Mouse (Mus musculus): Measurements from ENCODE around the gene Gm42372. TPM values are rescaled to one million over a fixed set of nuclear protein-coding genes. Genes with fewer than 3 reads are reported as not detected.
A peak's percentile ranks its signal among the peaks of the same experiment; 100 is the strongest.

Gene Gm42372
- total RNA-seq, 2 experiments from 2014 or later, result 0.67 TPM; not detected in 1

DNA sequence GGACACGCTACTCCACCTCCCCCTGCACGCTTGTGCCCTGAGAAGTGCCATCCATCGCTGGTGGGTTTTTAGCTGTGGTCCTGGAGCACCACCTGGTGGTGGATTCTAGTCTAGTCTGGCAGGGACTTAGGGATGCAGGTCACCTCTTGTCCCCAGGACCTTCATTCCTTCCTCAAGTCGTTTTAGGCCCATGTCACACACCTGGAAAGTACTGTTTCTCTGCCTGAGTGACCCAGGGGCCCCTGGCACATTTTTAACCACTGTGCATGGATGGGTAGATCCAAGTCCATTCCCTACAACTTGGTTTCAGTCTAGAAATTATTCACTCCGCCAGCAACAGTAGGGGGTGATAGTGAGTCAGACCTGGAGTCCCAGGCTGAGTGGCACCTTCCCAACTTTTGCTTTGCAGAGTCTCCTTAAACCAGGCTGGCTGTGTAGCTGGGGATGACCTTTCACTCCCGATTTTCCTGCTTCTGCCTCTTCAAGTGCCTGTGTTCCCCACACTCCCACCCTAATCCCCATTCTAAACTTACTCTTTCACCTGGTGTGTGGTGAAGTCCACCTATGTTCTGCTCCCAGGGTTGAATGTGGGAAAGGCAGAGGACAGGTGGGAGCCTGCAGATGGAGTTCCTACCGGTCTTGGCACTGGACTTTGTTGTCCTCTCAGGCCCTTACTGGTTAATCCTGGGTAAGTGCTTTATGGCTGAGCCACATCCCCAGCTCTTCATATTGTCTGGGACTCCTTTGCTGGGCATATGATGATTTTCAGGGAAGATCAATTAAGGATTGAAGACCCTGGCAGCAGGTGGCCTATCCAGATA, 19.7 kb downstream of the Gm42372 start:
- peak; percentile 86 for ATAC-seq (replicated peaks; ENCODE audit: poor library complexity)

DNA sequence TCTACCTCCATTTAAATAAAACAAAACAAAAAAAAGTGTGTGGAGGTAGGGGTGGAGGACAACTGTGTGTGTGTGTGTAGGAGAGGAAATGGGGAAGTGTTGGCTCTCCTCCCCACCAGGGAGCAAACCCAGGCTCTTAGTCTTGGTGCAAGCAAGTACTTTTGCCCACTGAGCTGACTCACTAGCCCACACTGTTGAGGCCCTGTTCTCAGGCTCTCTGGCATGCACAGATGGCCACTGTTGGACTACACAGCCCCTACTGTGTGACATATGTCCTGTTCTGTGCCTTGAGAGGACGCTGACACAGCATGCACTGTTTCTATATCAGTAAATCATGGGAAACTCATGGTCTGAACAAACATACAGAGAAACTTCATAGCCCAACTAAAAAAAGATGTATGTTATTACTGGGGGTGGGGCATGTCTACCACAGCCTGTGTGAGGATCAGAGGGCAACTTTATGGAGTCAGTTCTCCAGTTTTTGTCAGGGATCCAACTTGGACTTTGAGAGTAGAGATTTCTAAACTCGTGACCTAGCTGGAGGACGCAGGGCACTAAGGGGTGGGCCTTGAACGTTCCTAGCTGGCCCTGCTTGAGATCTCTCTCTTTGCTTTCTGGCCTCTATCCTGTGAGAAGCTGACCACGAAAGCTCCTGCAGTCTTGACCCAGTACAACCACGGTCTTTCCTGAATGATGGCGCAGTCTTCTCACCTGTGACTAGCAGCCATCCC, 20.5 kb downstream of the Gm42372 start:
- ATAC-seq (replicated peaks; ENCODE audit: poor library complexity), result peak; percentile 20; the same call in 1 of the 2 replicates

DNA sequence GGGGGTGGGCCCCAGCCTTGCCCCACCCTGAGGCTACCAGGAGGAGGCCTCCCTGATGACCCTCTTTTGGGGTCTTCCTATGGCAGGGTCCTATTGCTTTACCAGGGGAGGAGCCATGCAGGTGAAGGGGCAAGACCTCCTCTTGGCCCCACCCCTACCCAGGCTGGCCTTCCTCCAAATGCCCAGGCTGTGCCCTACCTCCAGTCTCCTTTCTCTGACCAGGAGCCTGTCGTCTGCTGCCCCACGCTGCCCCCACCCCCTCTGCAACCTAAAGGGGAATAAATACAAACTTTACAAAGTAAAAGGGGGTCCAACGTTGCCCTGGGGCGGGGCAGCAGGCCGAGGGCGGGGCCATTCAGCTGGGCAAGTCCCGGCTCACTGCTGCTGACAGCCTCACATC, 21.8 kb downstream of the Gm42372 start:
- ATAC-seq (replicated peaks; ENCODE audit: poor library complexity), result no peak

DNA sequence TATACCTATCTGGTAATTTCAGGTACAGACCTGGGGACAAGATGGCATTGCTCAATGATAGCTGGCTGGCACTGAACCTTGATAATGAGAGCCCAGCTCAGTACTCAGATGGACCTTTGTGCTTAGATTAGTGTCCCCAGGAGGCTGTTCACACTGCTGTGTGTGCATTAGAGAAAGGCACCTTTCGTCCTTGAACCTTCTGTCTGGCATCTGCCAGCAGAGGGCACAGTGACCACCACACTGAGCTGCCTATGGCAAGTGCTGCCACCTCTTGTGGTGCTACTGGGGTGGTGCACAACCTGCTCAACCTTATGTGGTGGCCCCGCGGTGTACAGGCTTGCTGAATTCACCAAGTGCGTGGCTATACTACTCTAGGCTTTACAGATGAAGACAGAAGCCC, 24.4 kb downstream of the Gm42372 start:
- peak; percentile 83 for ATAC-seq (replicated peaks; ENCODE audit: poor library complexity)

DNA sequence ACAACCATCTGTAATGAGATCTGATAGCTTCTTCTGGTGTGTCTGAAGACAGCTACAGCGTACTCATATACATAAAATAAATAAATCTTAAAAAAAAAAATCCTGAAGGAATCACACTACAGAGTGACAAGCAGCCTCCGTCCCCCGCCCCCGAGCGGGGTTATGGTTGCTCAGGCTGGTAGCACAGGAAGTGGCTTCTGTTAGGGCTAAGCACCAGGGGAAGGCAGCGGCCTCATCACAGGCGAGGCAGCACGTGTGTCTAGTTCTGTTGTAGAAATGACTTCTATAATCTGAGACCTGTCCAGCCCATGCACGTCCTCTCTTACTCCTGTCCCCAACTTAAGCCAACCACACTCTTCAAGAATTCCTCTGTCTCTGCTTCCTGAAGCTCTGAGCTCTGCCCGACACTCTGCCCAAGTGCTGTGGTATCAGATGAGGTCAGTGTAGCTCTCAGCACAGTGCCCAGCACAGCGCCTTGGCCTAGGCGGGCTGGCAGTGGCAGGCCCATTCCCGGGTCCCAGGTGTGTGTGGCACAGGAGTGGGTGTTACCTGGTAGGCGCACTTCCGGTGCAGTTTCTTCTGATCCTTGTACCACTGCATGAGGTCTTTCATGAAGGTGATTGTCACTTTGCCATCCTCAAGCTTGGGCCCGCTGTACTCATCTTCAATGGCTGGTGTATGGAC, 26.6 kb downstream of the Gm42372 start:
- peak; percentile 42; the same call in 1 of the 2 replicates for ATAC-seq (replicated peaks; ENCODE audit: poor library complexity)

DNA sequence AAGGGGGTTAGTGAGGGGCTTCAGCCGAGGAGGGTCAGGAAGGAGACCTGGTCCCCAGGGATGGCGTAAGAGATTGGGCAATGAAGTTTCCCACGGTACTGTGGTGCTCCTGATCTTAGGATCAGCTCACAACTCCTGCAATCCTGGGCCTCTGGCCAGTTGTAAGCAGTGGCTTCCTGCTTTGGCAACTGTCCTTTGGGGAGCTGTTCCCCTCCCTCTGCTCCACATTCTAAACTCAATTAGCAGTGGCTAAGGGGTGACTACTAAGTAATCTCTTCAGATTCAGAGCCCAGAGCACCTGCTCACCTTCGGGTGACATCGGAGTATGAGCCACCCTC, 27.1 kb downstream of the Gm42372 start:
- no peak for ATAC-seq (replicated peaks; ENCODE audit: poor library complexity)

DNA sequence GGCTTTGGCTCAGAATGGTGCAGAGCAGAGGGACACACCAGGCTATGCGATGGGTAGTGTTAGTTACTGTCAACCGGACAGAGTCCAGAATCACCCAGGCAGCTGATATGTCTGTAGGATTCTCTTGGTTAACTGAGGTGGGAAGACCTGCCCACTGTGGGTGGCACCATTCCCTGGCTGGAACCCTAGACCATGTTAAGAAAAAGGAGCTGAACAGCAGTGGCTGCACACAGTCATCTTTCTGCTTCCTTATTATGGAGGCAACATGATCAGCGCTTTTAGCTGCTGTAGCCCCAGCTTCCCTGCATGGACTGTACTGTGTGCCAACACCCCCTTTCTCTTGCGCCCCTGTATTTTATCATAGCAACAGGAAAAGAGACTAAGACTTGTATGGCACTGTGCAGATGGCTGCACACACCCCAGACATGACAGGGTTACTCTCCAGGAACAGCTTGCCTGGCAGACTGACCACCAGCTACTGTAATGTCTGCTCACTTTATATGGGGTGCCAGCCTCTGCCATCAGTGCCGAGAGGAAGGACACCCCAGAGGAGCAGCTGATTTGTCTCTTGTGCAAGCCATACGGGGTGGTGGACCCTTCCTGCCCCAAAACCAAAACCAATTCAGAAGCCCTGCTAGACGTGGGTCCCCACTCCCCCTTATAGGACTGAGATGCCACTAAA, 29.2 kb downstream of the Gm42372 start:
- no peak for ATAC-seq (replicated peaks; ENCODE audit: poor library complexity)

DNA sequence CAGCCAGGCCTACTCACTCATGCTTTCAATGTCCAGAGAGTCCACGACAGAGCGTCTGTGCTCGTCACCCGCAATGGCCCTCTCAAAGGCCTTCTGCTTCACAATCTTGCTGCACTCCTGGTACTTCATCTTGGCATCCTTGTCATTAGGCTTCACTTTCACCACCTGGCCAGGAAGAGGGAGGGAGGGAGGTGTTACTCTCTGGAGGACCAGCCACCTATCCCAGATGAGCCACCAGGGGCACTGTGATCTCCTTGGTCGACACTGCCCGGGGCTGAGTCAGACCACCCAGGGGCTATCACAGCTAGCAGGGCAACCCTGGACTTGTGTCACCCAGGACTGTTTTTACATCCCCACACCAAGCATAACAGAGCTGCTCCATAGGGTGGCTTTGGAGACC, 32.5 kb downstream of the Gm42372 start:
- ATAC-seq (replicated peaks; ENCODE audit: poor library complexity), result no peak

DNA sequence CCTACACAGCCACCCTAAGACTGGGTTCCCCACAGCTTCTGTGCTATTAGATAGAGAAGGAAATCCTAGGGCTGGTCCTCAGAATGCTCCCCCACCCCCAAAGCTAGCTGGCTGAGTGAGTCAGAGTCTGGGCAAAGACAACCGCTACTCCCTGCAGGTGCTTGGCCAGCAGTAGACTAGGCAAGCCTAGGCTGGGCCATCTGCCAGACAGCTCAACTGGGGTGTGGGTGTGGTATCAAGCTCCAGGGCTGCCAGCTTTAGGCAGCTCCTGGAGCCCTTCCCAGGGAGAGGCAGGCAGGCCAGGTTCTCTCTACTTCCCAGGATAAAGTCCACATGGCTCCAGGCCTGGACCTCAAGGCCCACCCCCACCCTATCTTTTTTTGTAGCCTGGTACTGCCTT, 34.1 kb downstream of the Gm42372 start:
- ATAC-seq (replicated peaks; ENCODE audit: poor library complexity), result peak; percentile 87

DNA sequence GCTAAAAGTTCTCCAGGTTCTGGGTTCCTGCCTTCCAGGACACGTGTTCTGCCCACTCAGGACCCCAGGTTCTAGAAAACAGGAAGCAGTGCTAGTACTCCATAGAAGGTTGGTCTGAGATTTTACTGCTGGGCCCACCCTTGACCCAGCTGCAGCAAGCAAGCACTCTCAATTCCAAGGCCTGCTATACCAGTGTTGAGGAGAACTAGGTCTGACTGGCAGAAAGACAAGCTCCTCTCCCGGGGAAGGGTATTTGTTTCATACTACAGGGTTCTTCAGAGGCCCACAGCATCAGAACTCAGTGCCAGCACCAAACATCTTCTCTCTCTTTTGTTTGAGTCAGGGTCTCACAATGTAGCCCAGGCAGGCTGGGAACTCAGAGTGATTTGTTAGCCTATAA, 35.0 kb downstream of the Gm42372 start:
- no peak for ATAC-seq (replicated peaks; ENCODE audit: poor library complexity)

DNA sequence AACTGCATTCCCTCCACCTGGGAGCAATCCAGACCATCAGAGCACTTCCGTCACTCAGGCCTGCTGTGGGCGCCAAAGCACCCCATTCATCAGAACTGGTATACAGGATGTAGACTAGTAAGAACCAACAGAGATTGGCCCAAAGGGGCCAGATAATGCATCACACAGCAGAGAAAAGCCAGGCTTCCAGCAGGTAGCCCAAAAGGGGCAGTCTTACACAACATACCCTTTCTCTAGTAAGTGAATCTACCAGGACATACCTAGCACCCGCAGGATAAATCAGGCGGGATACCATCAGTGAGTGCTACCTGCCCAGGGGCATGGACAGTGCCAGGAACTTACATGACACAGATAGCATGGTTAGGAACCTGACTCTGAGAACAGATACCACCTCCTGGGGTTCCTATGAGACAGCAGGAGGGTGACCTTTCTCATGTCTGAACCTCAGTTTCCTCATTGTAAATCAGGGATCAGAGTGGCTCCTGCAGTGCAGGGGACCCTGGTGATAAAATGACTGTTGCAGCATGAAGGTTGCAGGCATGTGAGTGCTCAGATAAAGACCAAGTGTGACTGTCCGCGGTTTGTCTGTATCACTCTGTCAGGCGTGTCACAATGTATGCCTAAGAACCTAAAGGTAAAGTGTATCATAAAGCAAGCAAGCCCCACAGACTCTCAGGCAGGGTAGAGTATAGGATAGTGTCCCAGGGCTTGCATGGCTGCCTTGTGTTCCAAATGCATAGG, 36.7 kb downstream of the Gm42372 start:
- peak; percentile 8; the same call in 1 of the 2 replicates for ATAC-seq (replicated peaks; ENCODE audit: poor library complexity)

DNA sequence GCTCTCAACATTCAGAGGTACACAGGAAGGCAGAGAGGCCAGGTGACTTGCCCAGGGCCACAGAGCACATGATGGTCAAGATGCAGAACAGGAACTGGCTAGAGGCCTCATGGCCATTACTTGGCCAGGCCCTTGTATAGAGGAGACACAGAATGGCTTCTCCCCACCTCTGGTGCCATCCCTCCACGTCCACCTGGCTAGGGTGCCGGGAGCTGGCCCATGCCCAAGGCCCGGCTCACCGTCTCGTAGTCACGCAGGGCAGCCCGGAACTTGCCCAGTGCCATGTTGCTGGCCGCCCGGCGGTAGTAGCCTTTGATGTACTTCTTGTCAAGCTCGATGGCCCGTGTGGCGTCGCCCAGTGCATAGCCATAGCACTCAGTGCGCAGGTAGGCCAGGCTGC, 39.3 kb downstream of the Gm42372 start:
- no peak for ATAC-seq (replicated peaks; ENCODE audit: poor library complexity)

DNA sequence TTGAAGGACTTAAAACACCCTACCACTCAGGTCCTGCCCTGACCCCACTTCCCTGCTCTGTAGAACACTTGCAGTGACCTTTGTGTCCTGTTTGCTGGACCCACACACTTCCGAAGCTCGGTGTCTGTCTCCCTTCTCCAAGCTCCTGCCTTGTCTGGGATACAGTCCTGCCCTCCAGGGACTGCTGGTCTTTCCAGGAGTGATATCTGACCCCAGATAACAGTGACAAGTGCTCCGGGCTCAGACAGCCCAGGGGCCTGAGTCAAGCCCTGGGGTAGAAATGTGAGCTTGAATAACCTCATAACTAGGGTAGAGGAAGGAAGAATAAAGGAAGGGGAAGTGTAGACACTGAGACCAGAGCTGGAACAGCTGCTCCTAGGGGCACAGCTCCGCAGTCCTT, 40.8 kb downstream of the Gm42372 start:
- 0 out of 2 replicates have a peak, but pooled peaks have one; percentile 3 for ATAC-seq (replicated peaks; ENCODE audit: poor library complexity)

DNA sequence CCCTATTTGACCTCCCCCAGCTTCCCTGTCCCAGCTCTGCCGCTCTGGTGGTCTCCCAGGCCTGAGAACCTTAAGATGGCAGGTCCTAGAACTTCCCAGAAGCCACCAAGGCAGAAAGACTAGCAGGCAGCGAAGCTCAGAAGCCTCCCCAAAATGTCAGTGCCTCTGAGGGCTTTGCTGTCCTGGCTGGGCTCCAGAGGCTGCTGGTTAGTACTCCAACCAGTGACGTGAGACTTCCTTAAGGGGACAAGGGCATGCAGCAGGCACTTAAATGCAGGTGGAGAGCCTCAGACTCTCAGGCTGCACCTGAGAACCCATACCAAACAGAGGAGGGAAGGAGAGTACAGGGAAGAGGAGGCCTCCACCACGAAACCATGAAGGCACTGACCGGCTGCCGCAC, 41.3 kb downstream of the Gm42372 start:
- no peak for ATAC-seq (replicated peaks; ENCODE audit: poor library complexity)

DNA sequence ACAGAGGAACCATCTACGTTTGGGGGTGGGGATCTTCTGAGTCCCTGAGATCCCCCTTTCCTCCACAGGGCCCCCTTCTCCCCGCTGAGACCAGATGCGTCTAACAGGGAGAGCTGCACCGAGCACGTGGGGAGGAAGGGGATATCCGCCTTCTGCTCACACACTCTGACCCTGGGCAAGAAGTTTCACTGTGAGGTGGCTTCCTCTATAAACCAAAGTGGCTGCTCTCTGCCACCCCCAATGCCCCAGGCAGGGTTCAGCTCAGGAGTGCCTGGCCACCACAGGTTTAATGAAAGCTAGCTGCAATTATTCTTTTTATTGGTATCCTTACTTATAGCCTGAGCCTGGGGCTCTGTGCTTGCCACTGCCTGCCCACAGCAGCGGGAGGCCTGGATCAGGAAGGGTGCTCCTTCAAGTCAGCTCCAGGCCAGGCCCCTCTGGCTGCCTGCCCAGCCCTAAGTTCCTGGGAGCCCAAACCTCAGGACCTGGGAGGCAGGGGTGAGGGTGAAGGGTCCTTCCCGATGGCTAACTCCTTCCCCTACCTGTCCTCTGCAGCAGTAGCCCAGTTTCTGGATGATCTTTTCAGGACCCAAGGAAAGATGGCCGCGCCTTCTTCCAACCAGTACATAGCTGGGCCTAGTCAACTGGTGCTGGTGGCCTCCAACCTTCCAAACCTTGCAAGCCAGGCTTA, 42.1 kb downstream of the Gm42372 start:
- ATAC-seq (replicated peaks; ENCODE audit: poor library complexity), result peak; percentile 33

DNA sequence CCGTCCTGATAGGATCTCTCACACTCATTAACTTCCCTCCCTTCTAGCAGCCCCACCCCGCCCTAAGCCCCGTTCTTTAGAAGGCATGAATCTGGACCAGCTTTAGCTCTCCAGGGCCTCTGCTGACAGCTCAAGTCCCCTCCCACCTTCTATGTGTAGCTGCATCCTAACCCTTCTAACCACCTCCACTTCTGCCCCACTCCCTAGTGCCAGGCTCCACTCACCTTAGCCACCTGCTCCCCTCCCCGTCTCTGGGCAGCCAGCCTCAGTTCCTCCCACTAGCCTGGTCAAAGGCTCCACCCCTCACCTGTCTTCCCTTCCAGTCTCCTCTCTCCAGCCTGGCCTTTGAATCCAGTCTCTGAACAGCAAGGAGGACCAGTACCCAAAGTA, 42.6 kb downstream of the Gm42372 start:
- no peak for ATAC-seq (replicated peaks; ENCODE audit: poor library complexity)

DNA sequence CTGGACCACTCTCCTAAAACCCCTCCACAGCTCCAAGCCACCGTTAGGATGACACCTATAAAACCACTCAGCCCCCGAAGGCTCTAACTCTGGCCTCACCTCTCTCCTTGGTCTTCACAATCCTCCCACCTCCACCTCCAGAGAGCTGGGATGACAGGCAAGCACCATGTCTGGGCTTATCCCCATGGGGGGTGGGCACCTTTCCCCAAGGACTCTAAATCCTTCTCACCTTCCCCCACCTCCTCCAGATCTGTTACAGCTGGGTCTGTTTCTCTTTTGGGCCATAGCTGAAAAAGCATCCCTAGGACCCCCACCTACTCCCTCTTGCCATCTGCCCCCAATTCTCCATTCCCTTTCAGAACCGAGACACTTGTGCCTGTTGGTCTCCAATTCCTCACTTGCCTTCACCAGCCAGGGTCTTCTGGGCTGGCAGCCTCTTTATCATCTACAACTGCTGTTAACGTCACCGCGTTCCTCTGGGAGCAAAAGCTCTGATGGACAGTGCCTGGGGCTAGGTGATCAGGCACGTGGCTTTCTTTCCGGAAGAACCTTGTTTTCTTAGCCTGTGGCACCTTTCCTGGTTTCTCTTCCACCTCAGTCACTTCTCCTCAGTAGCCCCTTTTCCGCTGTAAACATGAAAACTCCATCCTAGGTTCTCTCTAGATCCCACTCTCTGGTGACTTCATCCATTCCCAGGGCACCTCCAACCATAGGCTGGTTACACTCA, 43.2 kb downstream of the Gm42372 start:
- no peak for ATAC-seq (replicated peaks; ENCODE audit: poor library complexity)

DNA sequence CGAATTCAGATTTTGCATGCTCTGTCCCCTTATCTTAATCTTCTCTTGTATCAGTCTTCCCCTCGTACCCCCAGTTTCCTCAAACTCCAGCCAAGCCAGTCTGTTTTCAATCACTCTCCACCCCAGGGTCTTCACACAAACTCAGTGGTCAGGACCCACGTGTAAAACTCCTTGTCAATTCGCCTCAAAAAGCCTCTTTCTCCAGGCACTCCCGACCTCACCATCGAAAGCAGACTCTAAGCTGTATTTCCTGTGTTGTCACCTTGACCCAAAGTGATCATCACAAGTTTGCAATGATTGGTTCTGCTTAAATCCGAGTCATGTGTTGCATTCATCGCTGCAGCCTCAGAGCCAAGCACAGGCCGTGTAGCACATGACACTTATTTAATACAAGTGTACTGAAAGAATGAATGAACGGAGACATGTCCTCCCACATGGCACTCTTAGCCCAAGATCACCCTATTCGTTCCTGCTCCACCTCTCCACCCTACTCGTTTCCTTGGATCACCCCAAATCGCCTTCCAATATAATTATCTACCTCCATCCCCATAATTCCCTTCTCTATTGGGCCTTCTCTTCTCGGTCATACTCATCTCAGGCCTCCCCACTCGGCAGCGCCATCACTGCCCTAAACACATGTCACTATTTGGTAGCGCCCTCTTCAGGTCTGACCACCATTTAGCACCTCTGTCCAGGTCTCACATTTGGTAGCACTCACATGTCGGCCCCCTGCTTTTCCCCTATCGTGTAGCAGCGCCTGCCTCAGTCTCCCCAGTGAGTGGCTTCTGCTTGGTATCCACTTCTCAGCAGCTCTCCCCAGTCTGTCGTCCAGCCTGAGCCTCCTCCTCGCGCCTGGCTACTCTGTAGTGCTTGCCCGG, 44.1 kb downstream of the Gm42372 start:
- peak; percentile 56 for ATAC-seq (replicated peaks; ENCODE audit: poor library complexity)

Data from megakaryocyte progenitor cell, adult 5-6 weeks (primary cell).